Mouse (Mus musculus) thymus, adult 2 months (tissue): Measurements from ENCODE around the gene Scarf1. TPM values are rescaled to one million over a fixed set of nuclear protein-coding genes. Genes with fewer than 3 reads are reported as not detected.

Experiments used
- DNase-seq: peaks from one replicate; pipeline ENCODE4 v3.0.0; 2021
- H3K27ac ChIP-seq: fragments of 200-500 bp; 2 replicates; pipeline ENCODE4 v1.5.1; 2012; ENCODE audit warnings: low read length, control low read depth; ENCODE audit not compliant: control insufficient read depth, insufficient read depth
- H3K27me3 ChIP-seq: fragments of 200-500 bp; 2 replicates; pipeline ENCODE4 v1.6.1; 2012; ENCODE audit warnings: mild to moderate bottlenecking, low read length, moderate library complexity, mixed read lengths; ENCODE audit not compliant: control insufficient read depth, insufficient read depth
- H3K36me3 ChIP-seq: fragments of 200-500 bp; 2 replicates; pipeline ENCODE4 v1.6.1; 2012; ENCODE audit warnings: mild to moderate bottlenecking, low read length, moderate library complexity; ENCODE audit not compliant: control insufficient read depth, insufficient read depth
- H3K4me1 ChIP-seq: fragments of 200-500 bp; replicated peaks from 2 replicates; pipeline ENCODE4 v1.6.1; 2012; ENCODE audit warnings: low read length; ENCODE audit not compliant: control insufficient read depth, insufficient read depth
- H3K4me3 ChIP-seq: fragments of 200-500 bp; 2 replicates; pipeline ENCODE4 v1.5.1; 2012; ENCODE audit warnings: mild to moderate bottlenecking, low read length, control low read depth, moderate library complexity; ENCODE audit not compliant: control insufficient read depth, insufficient read depth
- CTCF ChIP-seq: fragments of 200-500 bp; IDR thresholded peaks from 2 replicates; pipeline ENCODE4 v1.5.1; 2012; ENCODE audit warnings: mild to moderate bottlenecking, control low read depth, low read length, moderate library complexity, borderline replicate concordance; ENCODE audit not compliant: control insufficient read depth, poor library complexity, insufficient read depth; ENCODE audit errors: extremely low read depth
- POLR2A ChIP-seq: fragments of 200-500 bp; IDR thresholded peaks from 2 replicates; pipeline ENCODE4 v1.6.1; 2012; ENCODE audit warnings: mild to moderate bottlenecking, low read length, control low read depth, moderate library complexity; ENCODE audit not compliant: control insufficient read depth, poor library complexity, insufficient read depth; ENCODE audit errors: extremely low read depth
- WGBS: fragments of 180-500 bp; shearing (Covaris S2); methylation state at CpG from one replicate; pipeline ENCODE4 v1.1.7; 2018; 5-methylcytosine and 5-hydroxymethylcytosine counted together
- polyA plus RNA-seq: library from polyadenylated mRNA; depleted of rRNA; stranded (reverse); fragments of >200 nt; gene quantifications from 2 replicates; pipeline ENCODE4 v1.2.3, GENCODE M21; 2012

Scarf1 gene
- polyA plus RNA-seq, 1 experiment, result 4.7 TPM

- Histone ChIP-seq H3K27ac (no peak overlapping the region), H3K27me3 (no peaks in the 10 kb centered on the region), H3K4me3 (no peak overlapping the region), H3K4me1 (peaks cover 31% of the 10 kb centered on the region), H3K36me3 (peaks cover 16% of the 10 kb centered on the region)
- no peak for DNase-seq
- 98% methylated on average over 6 of the region's 6 CpGs for WGBS
- TF ChIP-seq POLR2A, result no peak
- TF ChIP-seq CTCF, result no peak
Measured at GRCm38 (mm10) chr11:75557142-75557541, 43.8 kb downstream of the Scarf1 start.

GRCm38 (mm10) chr11:75558101-75558500, 44.8 kb downstream of the Scarf1 start:
- no peak overlapping the region for H3K4me3 ChIP-seq
- TF ChIP-seq CTCF (0 out of 2 replicates have a peak, but pooled peaks have one; percentile 25), POLR2A (no peak)
- H3K4me1 ChIP-seq, result peaks cover 39% of the 10 kb centered on the region
- H3K36me3 ChIP-seq, result peaks cover 23% of the 10 kb centered on the region
- WGBS, result 22% methylated on average over 1 of the region's 1 CpGs
- no peak overlapping the region for H3K27ac ChIP-seq
- no peaks in the 10 kb centered on the region for H3K27me3 ChIP-seq
- peak; percentile 53 for DNase-seq

GRCm38 (mm10) chr11:75559870-75560504, 46.6 kb downstream of the Scarf1 start:
- Histone ChIP-seq H3K27me3 (no peaks in the 10 kb centered on the region), H3K36me3 (peaks cover 28% of the 10 kb centered on the region), H3K4me3 (no peak overlapping the region), H3K4me1 (peaks cover 42% of the 10 kb centered on the region), H3K27ac (peak overlapping the region; percentile 93)
- TF ChIP-seq POLR2A (no peak), CTCF (no peak)
- WGBS, result 48% methylated on average over 8 of the region's 8 CpGs
- peak; percentile 31 for DNase-seq

- peak; percentile 89 for DNase-seq
- Histone ChIP-seq H3K4me3 (peak overlapping the region; percentile 28), H3K36me3 (peaks cover 35% of the 10 kb centered on the region), H3K27me3 (no peaks in the 10 kb centered on the region), H3K27ac (peak overlapping the region; percentile 93), H3K4me1 (peaks cover 43% of the 10 kb centered on the region)
- 33% methylated on average over 14 of the region's 14 CpGs for WGBS
- TF ChIP-seq POLR2A (peak; percentile 39; the same call in 1 of the 2 replicates), CTCF (no peak)
Measured at GRCm38 (mm10) chr11:75560530-75561409, 47.4 kb downstream of the Scarf1 start.

- WGBS, result 28% methylated on average over 5 of the region's 5 CpGs
- Histone ChIP-seq H3K4me1 (peaks cover 46% of the 10 kb centered on the region), H3K27ac (peak overlapping the region; percentile 83), H3K4me3 (no peak overlapping the region), H3K36me3 (peaks cover 35% of the 10 kb centered on the region), H3K27me3 (no peaks in the 10 kb centered on the region)
- TF ChIP-seq CTCF, result no peak
- TF ChIP-seq POLR2A, result no peak
- DNase-seq, result no peak
Measured at GRCm38 (mm10) chr11:75561410-75561791, 48.1 kb downstream of the Scarf1 start.

GRCm38 (mm10) chr11:75562840-75563239, 49.5 kb downstream of the Scarf1 start:
- no peak overlapping the region for H3K4me3 ChIP-seq
- peaks cover 40% of the 10 kb centered on the region for H3K36me3 ChIP-seq
- WGBS, result 88% methylated on average over 8 of the region's 8 CpGs
- TF ChIP-seq CTCF (no peak), POLR2A (no peak)
- peaks cover 51% of the 10 kb centered on the region for H3K4me1 ChIP-seq
- DNase-seq, result no peak
- H3K27me3 ChIP-seq, result no peaks in the 10 kb centered on the region
- no peak overlapping the region for H3K27ac ChIP-seq
